Mouse (Mus musculus) kidney, postnatal 0 days (tissue): ENCODE results near the gene Zdhhc12. TPM values are rescaled to one million over a fixed set of nuclear protein-coding genes. Genes with fewer than 3 reads are reported as not detected.
"Not testable (repeated sequence)": the region's sequence is repeated elsewhere in the genome, so short reads cannot be mapped to it uniquely, and the experiment has no call there.

Experiments
- ATAC-seq: fragments of 200-750 bp; cut with Nextera tagmentation; replicated peaks from 2 replicates; pipeline ENCODE4 v1.8.0; 2017; ENCODE audit warnings: low read depth, moderate number of reproducible peaks, moderate TSS enrichment, moderate library complexity; ENCODE audit not compliant: low FRiP score
- DNase-seq: peaks from one replicate; pipeline ENCODE4 v3.0.0-alpha.2; 2016; ENCODE audit warnings: low spot score
- H3K27ac ChIP-seq: fragments of 300-500 bp; sonication (generic); 2 replicates; pipeline ENCODE4 v1.5.1; 2014; ENCODE audit warnings: mild to moderate bottlenecking
- H3K27me3 ChIP-seq: fragments of 300-500 bp; sonication (generic); 2 replicates; pipeline ENCODE4 v1.6.1; 2014; ENCODE audit warnings: low read length, mixed read lengths; ENCODE audit not compliant: insufficient read depth
- H3K36me3 ChIP-seq: fragments of 300-500 bp; sonication (generic); 2 replicates; pipeline ENCODE4 v1.6.1; 2014; ENCODE audit warnings: low read length, mixed read lengths; ENCODE audit not compliant: insufficient read depth
- H3K4me1 ChIP-seq: fragments of 300-500 bp; sonication (generic); replicated peaks from 2 replicates; pipeline ENCODE4 v1.6.1; 2014; ENCODE audit warnings: antibody characterized with exemption, low read length, mixed read lengths; ENCODE audit not compliant: insufficient read depth
- H3K4me2 ChIP-seq: fragments of 300-500 bp; sonication (generic); 2 replicates; pipeline ENCODE4 v1.6.1; 2014; ENCODE audit warnings: mild to moderate bottlenecking, low read length, moderate library complexity, mixed read lengths
- H3K4me3 ChIP-seq: fragments of 300-500 bp; sonication (generic); replicated peaks from 2 replicates; pipeline ENCODE4 v1.5.1; 2014; ENCODE audit warnings: low read depth, low read length
- H3K9ac ChIP-seq: fragments of 300-500 bp; sonication (generic); 2 replicates; pipeline ENCODE4 v1.6.1; 2014; ENCODE audit warnings: low read depth, low read length
- H3K9me3 ChIP-seq: fragments of 300-500 bp; sonication (generic); replicated peaks from 2 replicates; pipeline ENCODE4 v1.6.1; 2016; ENCODE audit warnings: low read length, inconsistent platforms, mixed read lengths
- CTCF ChIP-seq: IDR thresholded peaks from 2 replicates; pipeline ENCODE4 v1.5.1; 2016; ENCODE audit warnings: antibody characterized with exemption, low read depth, mild to moderate bottlenecking, moderate library complexity
- WGBS: fragments of 180-500 bp; shearing (Covaris S2); extraction: QIAGEN DNeasy Blood & Tissue Kit; methylation state at CpG from one replicate; pipeline ENCODE4 v1.1.7; 2014; 5-methylcytosine and 5-hydroxymethylcytosine counted together
- polyA plus RNA-seq: library from polyadenylated mRNA; unstranded; fragments of >200 nt; fragmentation: Nextera tagmentation; extraction: Ambion mirVana; gene quantifications from 2 replicates; pipeline ENCODE4 v1.2.1, GENCODE M21; 2015

Gene Zdhhc12
- polyA plus RNA-seq, 1 experiment from 2014 or later: 31.8 TPM

- H3K9ac ChIP-seq: no peak within 1 kb of the TSS
- ATAC-seq: no peak
- no peak within 1 kb of the TSS for H3K4me3 ChIP-seq
- TF ChIP-seq CTCF: no peak
- H3K27me3 ChIP-seq: no peaks in the 10 kb centered on the region
- no peaks in the 10 kb centered on the region for H3K9me3 ChIP-seq
- DNase-seq: peak; percentile 51
- H3K4me1 ChIP-seq: no peaks in the 10 kb centered on the region
- 42% methylated on average over 11 of the region's 12 CpGs for WGBS
- H3K27ac ChIP-seq: no peak within 1 kb of the TSS
- H3K4me2 ChIP-seq: no peak within 1 kb of the TSS
- no peaks in the 10 kb centered on the region for H3K36me3 ChIP-seq
These were observed 36.1 kb downstream of the Zdhhc12 start, which contains the start of gene Set for GRCm38 (mm10) chr2:30057223-30057904. Gene Set, plus strand, starts transcription at chr2:30057378.

GRCm38 (mm10) chr2:30056736-30057135, 36.7 kb downstream of the Zdhhc12 start:
- H3K4me3 ChIP-seq: no peak overlapping the region
- no peak overlapping the region for H3K4me2 ChIP-seq
- ATAC-seq (no peak), DNase-seq (no peak)
- no peak overlapping the region for H3K27ac ChIP-seq
- no peak for TF ChIP-seq CTCF
- WGBS: 90% methylated on average over 3 of the region's 3 CpGs
- H3K9ac ChIP-seq: no peak overlapping the region
- no peaks in the 10 kb centered on the region for H3K4me1 ChIP-seq
- no peaks in the 10 kb centered on the region for H3K36me3 ChIP-seq
- no peaks in the 10 kb centered on the region for H3K9me3 ChIP-seq
- H3K27me3 ChIP-seq: no peaks in the 10 kb centered on the region

GRCm38 (mm10) chr2:30055310-30055709, 38.1 kb downstream of the Zdhhc12 start:
- H3K4me1 ChIP-seq, H3K27me3 ChIP-seq, H3K36me3 ChIP-seq, H3K9ac ChIP-seq, H3K4me2 ChIP-seq, H3K27ac ChIP-seq, H3K4me3 ChIP-seq, ATAC-seq, DNase-seq, H3K9me3 ChIP-seq: not testable (repeated sequence)
- TF ChIP-seq CTCF: peak; percentile 33; the same call in 1 of the 2 replicates
- WGBS: 92% methylated on average over 3 of the region's 3 CpGs

GRCm38 (mm10) chr2:30051992-30052761, 41.3 kb downstream of the Zdhhc12 start:
- H3K27me3 ChIP-seq: no peaks in the 10 kb centered on the region
- no peak overlapping the region for H3K4me2 ChIP-seq
- WGBS: 37% methylated on average over 6 of the region's 6 CpGs
- DNase-seq (peak; percentile 41), ATAC-seq (no peak)
- H3K9ac ChIP-seq: no peak overlapping the region
- H3K27ac ChIP-seq: no peak overlapping the region
- TF ChIP-seq CTCF: peak; percentile 62
- no peaks in the 10 kb centered on the region for H3K4me1 ChIP-seq
- no peaks in the 10 kb centered on the region for H3K9me3 ChIP-seq
- H3K36me3 ChIP-seq: no peaks in the 10 kb centered on the region
- no peak overlapping the region for H3K4me3 ChIP-seq

- Histone ChIP-seq H3K27ac (no peak overlapping the region), H3K9me3 (no peaks in the 10 kb centered on the region), H3K9ac (no peak overlapping the region), H3K27me3 (no peaks in the 10 kb centered on the region), H3K4me2 (no peak overlapping the region), H3K4me3 (no peak overlapping the region), H3K36me3 (no peaks in the 10 kb centered on the region), H3K4me1 (no peaks in the 10 kb centered on the region)
- ATAC-seq (no peak), DNase-seq (no peak)
- TF ChIP-seq CTCF: no peak
- 88% methylated on average over 3 of the region's 3 CpGs for WGBS
These were observed 43.6 kb downstream of the Zdhhc12 start for GRCm38 (mm10) chr2:30049831-30050230.

- H3K27me3 ChIP-seq: no peaks in the 10 kb centered on the region
- ATAC-seq (peak; percentile 92), DNase-seq (peak; percentile 97)
- WGBS: under 1% methylated on average over 54 of the region's 54 CpGs
- no peaks in the 10 kb centered on the region for H3K36me3 ChIP-seq
- no peak for TF ChIP-seq CTCF
- H3K4me2 ChIP-seq: peak within 1 kb of the TSS; percentile 71
- H3K4me1 ChIP-seq: no peaks in the 10 kb centered on the region
- H3K9me3 ChIP-seq: no peaks in the 10 kb centered on the region
- peak within 1 kb of the TSS; percentile 86 for H3K27ac ChIP-seq
- H3K4me3 ChIP-seq: peak within 1 kb of the TSS; percentile 53
- H3K9ac ChIP-seq: peak within 1 kb of the TSS; percentile 63
These were observed 44.6 kb downstream of the Zdhhc12 start, which contains the start of gene Wdr34 for GRCm38 (mm10) chr2:30048699-30049388. Gene Wdr34, minus strand, starts transcription at chr2:30048881.
